8 mouse cellular contexts compared by ENCODE assay signal in the genomic region with DNA sequence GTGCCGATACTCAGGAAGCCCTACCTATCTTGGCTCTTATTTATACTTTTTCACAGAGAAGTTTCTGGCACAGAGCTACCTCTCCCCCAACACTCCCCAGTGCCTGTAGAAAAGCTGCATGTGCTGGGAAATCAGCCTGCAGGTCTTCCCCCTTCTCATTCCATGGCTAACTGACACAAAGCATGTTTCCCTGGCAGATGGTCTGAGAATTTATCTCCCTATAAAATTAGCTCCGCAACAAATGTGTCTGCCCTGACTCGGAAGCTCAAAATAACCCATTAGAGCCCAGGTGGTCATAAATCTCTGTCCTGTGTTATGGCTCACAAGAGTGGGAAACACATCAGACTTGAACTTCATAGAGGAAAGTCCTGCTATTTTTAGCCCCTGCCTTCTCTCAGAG.
DNase-seq lines count a peak whose midpoint lies in the region; ATAC-seq and TF ChIP-seq lines count a peak whose summit lies in the region.

No protein-coding gene starts in this region.

- peak; percentile 60 for ATAC-seq in heart, postnatal 0 days (ENCODE audit: insufficient read depth, low read depth)
- no peak for ATAC-seq in CD4-positive, CD25-positive, alpha-beta regulatory T cell, adult 4 months
- no peak for ATAC-seq in megakaryocyte, adult 5-6 weeks (ENCODE audit: poor library complexity, severe bottlenecking)

- peak overlapping the region; percentile 91 for H3K27ac ChIP-seq in heart, postnatal 0 days (ENCODE audit: low read depth)

- peak; percentile 32 for DNase-seq in layer of hippocampus, adult 11-12 months (ENCODE audit: low spot score)
- DNase-seq in layer of hippocampus, postnatal 36 days = no peak
- DNase-seq in cerebellum, postnatal 25 days = peak; percentile 46 to 47
- peak; percentile 78 for DNase-seq in heart, postnatal 0 days (ENCODE audit: low spot score)
- peak; percentile 31 for DNase-seq in neural tube, embryonic 10.5 days (ENCODE audit: extremely low spot score, low spot score)
- no peak for DNase-seq in ovary, postnatal 14 days (ENCODE audit: low spot score)

- H3K9me3 ChIP-seq in heart, postnatal 0 days (replicated peaks; ENCODE audit: control insufficient read depth, low read length) = no peaks in the 10 kb centered on the region

- TF ChIP-seq CTCF in heart, postnatal 0 days (IDR thresholded peaks at IDR 0.05; ENCODE audit: low read depth) = no peak

- no peak overlapping the region for H3K4me3 ChIP-seq in heart, postnatal 0 days (ENCODE audit: low read depth, low read length)

- TF ChIP-seq EP300 in heart, postnatal 0 days (IDR thresholded peaks at IDR 0.05; ENCODE audit: low read depth) = no peak

- 7% methylated on average over 3 of the region's 3 CpGs for WGBS in heart, postnatal 0 days

- H3K4me2 ChIP-seq in heart, postnatal 0 days (ENCODE audit: low read depth, low read length) = peak overlapping the region; percentile 7; the same call in 1 of the 2 replicates

- H3K9ac ChIP-seq in heart, postnatal 0 days (replicated peaks; ENCODE audit: low read depth, low read length) = peak overlapping the region; percentile 37; the same call in 1 of the 2 replicates

- peaks cover 37% of the 10 kb centered on the region for H3K4me1 ChIP-seq in heart, postnatal 0 days (ENCODE audit: control insufficient read depth, insufficient read depth)

- H3K27me3 ChIP-seq in heart, postnatal 0 days (ENCODE audit: control insufficient read depth, insufficient read depth, low read length) = no peaks in the 10 kb centered on the region

- no peaks in the 10 kb centered on the region for H3K36me3 ChIP-seq in heart, postnatal 0 days (replicated peaks; ENCODE audit: control insufficient read depth, insufficient read depth, low read length)

Comparison
In these comparisons a context has a peak if more than half of its experiments do, and no peak if none do; other contexts are left out.
1. DNase-seq: peak in layer of hippocampus, adult 11-12 months (single experiment), cerebellum, postnatal 25 days (2 of 2), heart, postnatal 0 days (single experiment) and neural tube, embryonic 10.5 days (single experiment); none in layer of hippocampus, postnatal 36 days (0 of 2) and ovary, postnatal 14 days (single experiment).